Mouse (Mus musculus) urinary bladder, postnatal 36 days (tissue): ENCODE measurements around the gene Arsj.

Experiments
- DNase-seq, 2 experiments: peaks; one replicate each; pipeline ENCODE4 v3.0.0; 2022; ENCODE audit warnings: low spot score in 2 of 2, mixed read lengths in 1 of 2

Gene Arsj

GRCm38 (mm10) chr3:126363568-126364505 is at the start of gene Arsj:
Gene Arsj, plus strand, starts transcription at chr3:126363684.
- DNase-seq, result peak; percentile 46 to 57

GRCm38 (mm10) chr3:126324872-126325498 is 38.5 kb upstream of the Arsj start:
- DNase-seq, result no peak

GRCm38 (mm10) chr3:126325891-126326627 is 37.4 kb upstream of the Arsj start:
- DNase-seq, result peak; percentile 1 to 49

GRCm38 (mm10) chr3:126326628-126327325 is 36.7 kb upstream of the Arsj start:
- no peak for DNase-seq

- DNase-seq, result no peak
These were observed 28.2 kb upstream of the Arsj start for GRCm38 (mm10) chr3:126335329-126335728.

GRCm38 (mm10) chr3:126344745-126345144 is 18.7 kb upstream of the Arsj start:
- DNase-seq, result no peak

- no peak for DNase-seq
These were observed 3.7 kb upstream of the Arsj start for GRCm38 (mm10) chr3:126359760-126360159.

- DNase-seq, result no peak
These were observed 1.1 kb upstream of the Arsj start for GRCm38 (mm10) chr3:126362392-126362791.

- no peak for DNase-seq
These were observed 456 bp upstream of the Arsj start for GRCm38 (mm10) chr3:126362931-126363525.

GRCm38 (mm10) chr3:126364555-126364954 is 1.1 kb downstream of the Arsj start:
- no peak for DNase-seq

- no peak for DNase-seq
These were observed 7.1 kb downstream of the Arsj start for GRCm38 (mm10) chr3:126370571-126370970.

GRCm38 (mm10) chr3:126372815-126373545 is 9.5 kb downstream of the Arsj start:
- no peak for DNase-seq

- DNase-seq, result no peak
These were observed 10.2 kb downstream of the Arsj start for GRCm38 (mm10) chr3:126373721-126374120.

- DNase-seq, result no peak
These were observed 15.8 kb downstream of the Arsj start for GRCm38 (mm10) chr3:126379252-126379651.

GRCm38 (mm10) chr3:126379702-126380101 is 16.2 kb downstream of the Arsj start:
- no peak for DNase-seq

GRCm38 (mm10) chr3:126383276-126383675 is 19.8 kb downstream of the Arsj start:
- DNase-seq, result no peak

- no peak for DNase-seq
These were observed 21.4 kb downstream of the Arsj start for GRCm38 (mm10) chr3:126384657-126385438.

GRCm38 (mm10) chr3:126397451-126397850 is 34.0 kb downstream of the Arsj start:
- DNase-seq, result no peak

GRCm38 (mm10) chr3:126397985-126398630 is 34.6 kb downstream of the Arsj start:
- no peak for DNase-seq
